Mouse (Mus musculus) midbrain, postnatal 0 days (tissue): ENCODE measurements around the gene Lztr1. TPM values are rescaled to one million over a fixed set of nuclear protein-coding genes. Genes with fewer than 3 reads are reported as not detected.
A peak's percentile ranks its signal among the peaks of the same experiment; 100 is the strongest.

Source experiments
- ATAC-seq: fragments of 200-750 bp; cut with Nextera tagmentation; 2 replicates; pipeline ENCODE4 v1.8.0; 2017; ENCODE audit warnings: moderate number of reproducible peaks, mild to moderate bottlenecking, moderate TSS enrichment, moderate library complexity; ENCODE audit not compliant: low FRiP score
- DNase-seq: peaks from one replicate; pipeline ENCODE4 v3.0.0-alpha.2; 2015; ENCODE audit warnings: low spot score
- H3K27ac ChIP-seq: fragments of 300-500 bp; sonication (generic); 2 replicates; pipeline ENCODE4 v1.5.1; 2014; ENCODE audit warnings: low read depth, mild to moderate bottlenecking, low read length, mixed read lengths
- H3K27me3 ChIP-seq: fragments of 300-500 bp; sonication (generic); 2 replicates; pipeline ENCODE4 v1.6.1; 2014; ENCODE audit warnings: low read length, control low read depth, mixed read lengths; ENCODE audit not compliant: insufficient read depth
- H3K36me3 ChIP-seq: fragments of 300-500 bp; sonication (generic); 2 replicates; pipeline ENCODE4 v1.6.1; 2014; ENCODE audit warnings: low read length, control low read depth, mixed read lengths; ENCODE audit not compliant: insufficient read depth
- H3K4me1 ChIP-seq: fragments of 300-500 bp; sonication (generic); 2 replicates; pipeline ENCODE4 v1.6.1; 2014; ENCODE audit warnings: mild to moderate bottlenecking, control low read depth, antibody characterized with exemption, low read length, mixed read lengths; ENCODE audit not compliant: insufficient read depth
- H3K4me2 ChIP-seq: fragments of 300-500 bp; sonication (generic); 2 replicates; pipeline ENCODE4 v1.6.1; 2014; ENCODE audit warnings: low read depth, mild to moderate bottlenecking, low read length, mixed read lengths; ENCODE audit not compliant: poor library complexity, severe bottlenecking
- H3K4me3 ChIP-seq: fragments of 300-500 bp; sonication (generic); 2 replicates; pipeline ENCODE4 v1.5.1; 2014; ENCODE audit warnings: low read depth, mild to moderate bottlenecking, low read length, moderate library complexity
- H3K9ac ChIP-seq: fragments of 300-500 bp; sonication (generic); replicated peaks from 2 replicates; pipeline ENCODE4 v1.6.1; 2014; ENCODE audit warnings: mild to moderate bottlenecking, low read length, moderate library complexity, mixed read lengths; ENCODE audit not compliant: poor library complexity, severe bottlenecking
- H3K9me3 ChIP-seq: fragments of 300-500 bp; sonication (generic); 2 replicates; pipeline ENCODE4 v1.6.1; 2016; ENCODE audit warnings: low read length, control low read depth
- CTCF ChIP-seq: IDR thresholded peaks from 2 replicates; pipeline ENCODE4 v1.5.1; 2016; ENCODE audit warnings: antibody characterized with exemption, mild to moderate bottlenecking
- WGBS: fragments of 180-500 bp; shearing (Covaris S2); extraction: QIAGEN DNeasy Blood & Tissue Kit; methylation state at CpG from one replicate; pipeline ENCODE4 v1.1.7; 2014; 5-methylcytosine and 5-hydroxymethylcytosine counted together
- polyA plus RNA-seq: library from polyadenylated mRNA; unstranded; fragments of >200 nt; fragmentation: Nextera tagmentation; extraction: Ambion mirVana; gene quantifications from 2 replicates; pipeline ENCODE4 v1.2.1, GENCODE M21; 2015
- total RNA-seq: library from RNA; depleted of rRNA; stranded (reverse); fragments of >200 nt; gene quantifications from 2 replicates; pipeline ENCODE4 v1.2.3, GENCODE M21; 2014; rRNA removed

Gene Lztr1
- total RNA-seq (221 and 264 TPM in 2 replicates), polyA plus RNA-seq (94.0 and 104 TPM in 2 replicates)

DNA sequence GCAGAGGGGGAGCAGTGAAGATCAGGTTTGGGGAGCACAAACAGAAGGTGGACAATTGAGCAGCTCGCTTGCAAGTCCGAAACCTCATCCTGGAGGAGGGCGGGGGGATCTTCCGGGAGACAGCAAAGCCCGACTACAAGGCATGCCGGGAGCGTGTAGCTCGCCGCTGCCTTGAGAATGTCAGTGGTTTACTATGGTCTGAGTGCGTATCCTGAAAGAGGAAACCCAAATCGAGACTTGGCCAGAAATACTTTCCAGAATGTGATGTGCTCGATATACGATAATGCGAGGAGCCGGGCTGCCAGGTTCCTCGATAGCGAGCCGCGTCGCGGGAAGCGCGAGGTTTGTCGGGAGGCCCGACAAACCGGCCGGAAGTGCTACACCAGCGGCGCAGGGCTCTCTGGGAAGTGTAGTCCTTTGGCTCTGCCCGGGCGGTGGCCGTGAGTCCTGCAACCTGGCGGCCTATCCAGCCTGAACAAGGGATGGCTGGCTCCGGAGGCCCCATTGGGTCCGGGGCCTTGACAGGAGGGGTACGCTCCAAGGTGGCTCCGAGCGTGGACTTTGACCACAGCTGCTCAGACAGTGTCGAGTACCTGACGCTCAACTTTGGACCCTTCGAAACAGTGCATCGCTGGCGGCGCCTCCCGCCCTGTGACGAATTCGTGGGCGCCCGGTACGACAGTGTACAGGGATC, at the start of gene Lztr1:
Gene Lztr1, plus strand, starts transcription at position 143 of the 694 bp plus-strand sequence.
- H3K27ac ChIP-seq, result peak within 1 kb of the TSS; percentile 84
- peak within 1 kb of the TSS; percentile 60 for H3K4me2 ChIP-seq
- peak; percentile 93 for DNase-seq
- H3K27me3 ChIP-seq, result no peaks in the 10 kb centered on the region
- TF ChIP-seq CTCF, result peak; percentile 11
- peak within 1 kb of the TSS; percentile 77 for H3K4me3 ChIP-seq
- H3K4me1 ChIP-seq, result peaks cover 12% of the 10 kb centered on the region
- ATAC-seq, result peak; percentile 95
- peaks cover 24% of the 10 kb centered on the region for H3K36me3 ChIP-seq
- WGBS, result under 1% methylated on average over 50 of the region's 50 CpGs
- H3K9ac ChIP-seq, result peak within 1 kb of the TSS; percentile 84
- H3K9me3 ChIP-seq, result no peaks in the 10 kb centered on the region

- Histone ChIP-seq H3K36me3 (peaks cover 3% of the 10 kb centered on the region; the same call in 1 of the 2 replicates), H3K27me3 (no peaks in the 10 kb centered on the region), H3K4me1 (peaks cover 5% of the 10 kb centered on the region), H3K4me3 (no peak overlapping the region), H3K9me3 (no peaks in the 10 kb centered on the region), H3K4me2 (no peak overlapping the region), H3K9ac (no peak overlapping the region), H3K27ac (no peak overlapping the region)
- DNase-seq, result peak; percentile 15
- peak; percentile 56 for TF ChIP-seq CTCF
- WGBS, result 89% methylated on average over 4 of the region's 4 CpGs
- ATAC-seq, result no peak
Observed at GRCm38 (mm10) chr16:17460254-17460653, 48.2 kb upstream of the Lztr1 start.

DNA sequence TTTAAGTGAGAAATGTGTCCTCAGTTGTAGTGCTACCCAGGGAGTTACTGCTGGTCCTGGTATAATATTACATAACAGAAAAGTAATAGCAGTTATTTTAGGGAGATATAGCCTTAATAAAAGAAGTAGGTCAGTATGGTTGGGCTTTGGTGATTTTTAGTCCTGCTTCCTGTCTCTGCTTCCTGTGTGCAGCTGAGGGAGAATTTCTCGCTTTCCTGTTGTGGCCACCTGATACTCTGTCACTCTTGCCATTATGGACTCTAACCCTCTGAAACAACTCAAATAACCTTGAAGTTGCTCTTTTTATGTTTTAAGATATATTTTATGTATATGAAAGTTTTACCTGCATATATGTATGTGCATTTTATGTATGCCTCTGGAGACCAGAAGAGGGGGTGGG, 46.9 kb upstream of the Lztr1 start:
- H3K9ac ChIP-seq, result no peak overlapping the region
- DNase-seq (no peak), ATAC-seq (no peak)
- no peak overlapping the region for H3K4me3 ChIP-seq
- H3K4me1 ChIP-seq, result no peaks in the 10 kb centered on the region
- no peaks in the 10 kb centered on the region for H3K9me3 ChIP-seq
- WGBS, result 96% methylated on average over 1 of the region's 1 CpGs
- no peak overlapping the region for H3K4me2 ChIP-seq
- TF ChIP-seq CTCF, result no peak
- no peaks in the 10 kb centered on the region for H3K27me3 ChIP-seq
- no peaks in the 10 kb centered on the region for H3K36me3 ChIP-seq
- no peak overlapping the region for H3K27ac ChIP-seq

GRCm38 (mm10) chr16:17463184-17463583, 45.3 kb upstream of the Lztr1 start:
- Histone ChIP-seq H3K27ac (no peak overlapping the region), H3K9me3 (no peaks in the 10 kb centered on the region), H3K4me2 (no peak overlapping the region), H3K36me3 (0 out of 2 replicates have a peak, but pooled peaks cover 5% of the 10 kb centered on the region), H3K4me1 (no peaks in the 10 kb centered on the region), H3K9ac (no peak overlapping the region), H3K4me3 (no peak overlapping the region), H3K27me3 (no peaks in the 10 kb centered on the region)
- ATAC-seq, result no peak
- no peak for DNase-seq
- WGBS, result 88% methylated on average over 2 of the region's 2 CpGs
- TF ChIP-seq CTCF, result no peak

GRCm38 (mm10) chr16:17466875-17467663, 41.4 kb upstream of the Lztr1 start:
- no peak for ATAC-seq
- Histone ChIP-seq H3K4me1 (no peaks in the 10 kb centered on the region), H3K9ac (no peak overlapping the region), H3K36me3 (peaks cover 20% of the 10 kb centered on the region), H3K4me2 (no peak overlapping the region), H3K9me3 (no peaks in the 10 kb centered on the region), H3K27ac (no peak overlapping the region), H3K4me3 (no peak overlapping the region), H3K27me3 (no peaks in the 10 kb centered on the region)
- no peak for TF ChIP-seq CTCF
- 90% methylated on average over 4 of the region's 4 CpGs for WGBS
- DNase-seq, result no peak

DNA sequence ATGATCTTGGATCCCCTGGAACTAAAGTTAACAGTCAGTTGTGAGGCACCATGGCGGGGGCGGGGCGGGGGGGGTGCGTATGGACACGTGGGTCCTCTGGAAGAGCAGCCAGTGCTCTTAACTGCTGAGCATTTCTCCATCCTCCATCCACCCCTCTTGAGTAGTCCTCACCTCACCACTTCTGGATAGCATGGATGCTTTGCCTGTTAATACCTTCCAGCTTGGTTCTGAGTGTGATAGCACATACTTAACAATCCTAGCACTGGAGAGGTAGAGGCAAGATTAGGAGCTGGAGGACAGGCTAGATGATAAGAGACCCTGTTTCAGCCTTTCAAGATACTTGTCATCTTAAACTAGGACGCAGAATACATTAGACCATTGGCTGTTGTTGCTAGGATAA, 36.0 kb upstream of the Lztr1 start:
- no peak for TF ChIP-seq CTCF
- WGBS, result 82% methylated on average over 6 of the region's 6 CpGs
- peaks cover 20% of the 10 kb centered on the region for H3K36me3 ChIP-seq
- no peak for ATAC-seq
- DNase-seq, result no peak
- H3K9ac ChIP-seq, result no peak overlapping the region
- no peaks in the 10 kb centered on the region for H3K4me1 ChIP-seq
- H3K4me3 ChIP-seq, result no peak overlapping the region
- no peak overlapping the region for H3K27ac ChIP-seq
- no peak overlapping the region for H3K4me2 ChIP-seq
- no peaks in the 10 kb centered on the region for H3K27me3 ChIP-seq
- H3K9me3 ChIP-seq, result no peaks in the 10 kb centered on the region
